Mouse (Mus musculus) hindbrain, embryonic 12.5 days (tissue): ENCODE data around the gene Magix. TPM values are rescaled to one million over a fixed set of nuclear protein-coding genes. Genes with fewer than 3 reads are reported as not detected.
A peak's percentile ranks its signal among the peaks of the same experiment; 100 is the strongest.

Source experiments
- ATAC-seq: fragments of 200-750 bp; cut with Nextera tagmentation; 2 replicates; pipeline ENCODE4 v1.8.0; 2017; ENCODE audit warnings: moderate TSS enrichment; ENCODE audit not compliant: low FRiP score
- H3K27ac ChIP-seq: fragments of 300-500 bp; sonication (generic); 2 replicates; pipeline ENCODE4 v1.5.1; 2016; ENCODE audit warnings: mild to moderate bottlenecking
- H3K27me3 ChIP-seq: fragments of 300-500 bp; sonication (generic); 2 replicates; pipeline ENCODE4 v1.6.1; 2016; ENCODE audit warnings: mild to moderate bottlenecking
- H3K36me3 ChIP-seq: fragments of 300-500 bp; sonication (generic); 2 replicates; pipeline ENCODE4 v1.6.1; 2016; ENCODE audit warnings: mild to moderate bottlenecking
- H3K4me1 ChIP-seq: fragments of 300-500 bp; sonication (generic); 2 replicates; pipeline ENCODE4 v1.6.1; 2016
- H3K4me2 ChIP-seq: fragments of 300-500 bp; sonication (generic); replicated peaks from 2 replicates; pipeline ENCODE4 v1.6.1; 2016; ENCODE audit warnings: mild to moderate bottlenecking
- H3K4me3 ChIP-seq: fragments of 300-500 bp; sonication (generic); 2 replicates; pipeline ENCODE4 v1.5.1; 2016; ENCODE audit warnings: mild to moderate bottlenecking
- H3K9ac ChIP-seq: fragments of 300-500 bp; sonication (generic); 2 replicates; pipeline ENCODE4 v1.6.1; 2016; ENCODE audit warnings: mild to moderate bottlenecking, moderate library complexity
- H3K9me3 ChIP-seq: fragments of 300-500 bp; sonication (generic); replicated peaks from 2 replicates; pipeline ENCODE4 v1.6.1; 2016; ENCODE audit warnings: mild to moderate bottlenecking
- WGBS: fragments of 180-500 bp; shearing (Covaris S2); methylation state at CpG from one replicate; pipeline ENCODE4 v1.1.7; 2016; 5-methylcytosine and 5-hydroxymethylcytosine counted together
- polyA plus RNA-seq: library from polyadenylated mRNA; unstranded; fragments of >200 nt; fragmentation: Nextera tagmentation; extraction: Ambion mirVana; gene quantifications from 2 replicates; pipeline ENCODE4 v1.2.1, GENCODE M21; 2016

The Magix gene
- polyA plus RNA-seq, 1 experiment from 2014 or later, result 0.50 TPM

DNA sequence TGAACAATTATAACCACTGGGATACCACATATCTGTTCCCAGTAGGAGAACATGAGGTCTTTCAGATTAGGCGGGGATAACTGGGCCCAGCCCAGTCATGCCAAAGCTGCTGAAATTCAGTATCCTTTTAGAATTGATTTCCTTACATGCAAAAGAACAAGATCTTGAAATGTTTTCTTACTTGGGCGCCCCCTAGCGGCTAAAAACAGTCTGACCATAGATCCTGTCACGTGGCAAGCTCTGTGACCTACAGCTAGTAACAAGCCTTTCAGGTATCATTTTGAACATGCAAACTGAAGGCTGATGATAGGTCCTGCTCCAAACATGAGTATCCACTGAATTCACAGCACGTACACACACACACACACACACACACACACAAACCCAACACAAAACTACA, 35.7 kb downstream of the Magix start:
- H3K4me1 ChIP-seq, result no peaks in the 10 kb centered on the region
- H3K4me2 ChIP-seq, result no peak overlapping the region
- no peaks in the 10 kb centered on the region for H3K36me3 ChIP-seq
- H3K9ac ChIP-seq, result no peak overlapping the region
- no peak for ATAC-seq
- no peak overlapping the region for H3K4me3 ChIP-seq
- no peak overlapping the region for H3K27ac ChIP-seq
- 21% methylated on average over 5 of the region's 5 CpGs for WGBS
- H3K27me3 ChIP-seq, result no peaks in the 10 kb centered on the region
- H3K9me3 ChIP-seq, result no peaks in the 10 kb centered on the region

DNA sequence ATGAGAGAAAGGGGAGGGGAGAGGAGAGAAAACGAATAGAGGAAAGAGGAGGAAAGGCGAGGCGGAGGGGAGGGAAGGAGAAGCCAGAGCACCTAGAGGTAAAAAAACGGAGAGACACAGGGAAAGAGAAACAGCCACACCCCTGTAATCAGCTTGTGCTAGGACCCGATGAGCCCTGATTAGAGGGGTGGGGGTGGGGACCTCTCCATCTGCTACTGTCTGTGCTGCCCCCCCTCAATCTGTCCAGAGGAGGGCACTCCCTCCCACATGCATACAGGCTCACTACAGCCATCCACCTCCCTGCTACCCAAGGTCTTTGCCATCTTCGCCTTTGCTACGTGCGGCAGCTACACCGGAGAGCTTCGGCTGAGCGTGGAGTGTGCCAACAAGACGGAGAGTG, 40.3 kb downstream of the Magix start:
- no peak for ATAC-seq
- peak overlapping the region; percentile 51; the same call in 1 of the 2 replicates for H3K4me3 ChIP-seq
- H3K27ac ChIP-seq, result no peak overlapping the region
- no peaks in the 10 kb centered on the region for H3K9me3 ChIP-seq
- H3K4me1 ChIP-seq, result no peaks in the 10 kb centered on the region
- H3K9ac ChIP-seq, result no peak overlapping the region
- peak overlapping the region; percentile 54 for H3K4me2 ChIP-seq
- WGBS, result 37% methylated on average over 11 of the region's 12 CpGs
- H3K27me3 ChIP-seq, result no peaks in the 10 kb centered on the region
- no peaks in the 10 kb centered on the region for H3K36me3 ChIP-seq

DNA sequence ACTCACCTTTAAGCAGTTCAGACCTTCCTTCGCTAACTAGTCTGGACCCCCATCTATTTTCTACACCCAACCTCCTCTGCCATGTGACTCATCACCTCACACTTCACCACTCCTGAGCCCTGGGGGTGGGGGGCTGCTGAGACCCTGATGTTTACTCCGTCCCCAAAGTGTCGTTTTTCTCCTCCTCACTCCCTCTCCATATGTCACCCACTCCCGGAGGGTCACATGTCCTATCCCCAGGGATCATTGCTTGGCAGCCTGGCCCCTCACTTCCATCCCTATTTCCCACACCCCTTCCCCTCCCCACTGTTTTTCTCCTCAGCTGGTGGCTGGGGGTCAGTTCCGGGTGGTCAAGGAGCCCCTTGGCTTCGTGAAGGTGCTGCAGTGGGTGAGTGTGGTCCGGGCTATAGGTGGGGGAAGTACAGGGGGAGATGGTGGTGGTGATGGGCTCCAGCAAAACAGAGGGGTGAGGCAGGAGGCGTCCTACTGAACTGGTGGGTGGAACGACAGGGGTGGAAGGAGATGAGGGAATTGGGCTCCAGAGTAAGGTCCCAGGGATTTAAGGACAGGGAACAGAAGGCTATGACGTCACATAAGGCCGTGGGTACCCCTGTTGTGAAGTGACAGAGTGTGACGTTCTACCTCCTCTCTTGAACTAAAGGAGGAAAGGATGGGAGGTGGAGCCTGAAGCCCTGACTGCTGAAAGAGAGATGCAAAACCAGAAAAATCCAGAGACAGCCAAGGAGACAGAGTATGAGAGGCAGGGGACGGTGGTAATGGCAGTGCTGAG, 41.3 kb downstream of the Magix start:
- H3K4me3 ChIP-seq, result peak overlapping the region; percentile 51
- WGBS, result 28% methylated on average over 13 of the region's 13 CpGs
- no peaks in the 10 kb centered on the region for H3K27me3 ChIP-seq
- no peaks in the 10 kb centered on the region for H3K36me3 ChIP-seq
- H3K9me3 ChIP-seq, result no peaks in the 10 kb centered on the region
- ATAC-seq, result peak; percentile 26; the same call in 1 of the 2 replicates
- H3K4me1 ChIP-seq, result no peaks in the 10 kb centered on the region
- peak overlapping the region; percentile 54 for H3K4me2 ChIP-seq
- H3K9ac ChIP-seq, result peak overlapping the region; percentile 68
- peak overlapping the region; percentile 35; the same call in 1 of the 2 replicates for H3K27ac ChIP-seq

- peak within 1 kb of the TSS; percentile 54 for H3K4me2 ChIP-seq
- H3K27me3 ChIP-seq, result no peaks in the 10 kb centered on the region
- peak; percentile 86 for ATAC-seq
- H3K36me3 ChIP-seq, result no peaks in the 10 kb centered on the region
- WGBS, result 24% methylated on average over 42 of the region's 42 CpGs
- H3K27ac ChIP-seq, result peak within 1 kb of the TSS; percentile 60
- H3K9ac ChIP-seq, result peak within 1 kb of the TSS; percentile 68
- H3K4me1 ChIP-seq, result no peaks in the 10 kb centered on the region
- peak within 1 kb of the TSS; percentile 51 for H3K4me3 ChIP-seq
- no peaks in the 10 kb centered on the region for H3K9me3 ChIP-seq
These were observed 42.5 kb downstream of the Magix start, which contains the start of gene Syp for GRCm38 (mm10) chrX:7638401-7639091. Gene Syp, plus strand, starts transcription at chrX:7638471.

DNA sequence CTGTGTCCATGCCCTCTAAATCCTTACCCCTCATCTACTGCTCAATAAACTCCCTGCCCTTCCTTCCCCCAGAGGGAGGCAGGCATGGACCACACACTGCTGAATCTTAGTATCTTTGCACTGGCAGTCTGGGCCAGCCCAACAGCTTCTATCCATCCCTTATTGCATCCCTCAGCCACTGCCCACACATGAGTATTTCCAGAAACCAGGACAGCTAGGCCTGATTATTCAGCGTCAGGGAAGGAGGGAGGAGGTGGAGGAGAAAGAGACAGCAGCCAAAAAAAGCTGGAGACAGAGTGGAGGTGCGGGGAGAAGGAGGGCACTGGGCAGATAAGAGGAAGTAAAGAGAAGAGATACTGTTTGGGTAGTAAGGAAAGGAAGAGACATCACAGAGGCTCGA, 46.0 kb downstream of the Magix start:
- H3K9ac ChIP-seq, result no peak overlapping the region

DNA sequence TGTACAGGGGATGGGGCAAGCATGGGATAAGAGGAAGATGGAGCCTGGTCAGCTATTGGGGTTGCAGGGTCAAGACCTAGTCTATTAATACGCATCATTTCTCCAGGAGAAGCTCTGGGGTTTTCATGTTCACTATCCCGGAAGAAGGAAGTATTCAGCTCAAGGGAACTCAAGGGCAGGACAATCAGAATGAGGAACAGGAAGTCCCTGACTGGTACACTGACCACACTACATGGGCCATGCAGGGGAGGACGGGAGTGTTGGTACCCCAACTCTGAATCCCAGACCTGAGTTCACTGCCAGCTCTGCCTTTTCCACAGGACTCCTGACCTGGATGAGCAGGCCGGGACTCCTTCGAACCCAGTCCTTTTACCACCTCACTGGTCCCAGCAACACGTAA, 48.5 kb downstream of the Magix start:
- no peak overlapping the region for H3K4me2 ChIP-seq
- no peak overlapping the region for H3K4me3 ChIP-seq
- H3K9me3 ChIP-seq, result no peaks in the 10 kb centered on the region
- no peaks in the 10 kb centered on the region for H3K27me3 ChIP-seq
- no peak overlapping the region for H3K9ac ChIP-seq
- no peak for ATAC-seq
- H3K4me1 ChIP-seq, result no peaks in the 10 kb centered on the region
- WGBS, result 89% methylated on average over 6 of the region's 6 CpGs
- no peak overlapping the region for H3K27ac ChIP-seq
- no peaks in the 10 kb centered on the region for H3K36me3 ChIP-seq

More for the DNA sequence above, 46.0 kb downstream of the Magix start:
- Histone ChIP-seq H3K27me3 (no peaks in the 10 kb centered on the region), H3K27ac (no peak overlapping the region), H3K4me1 (no peaks in the 10 kb centered on the region), H3K9me3 (no peaks in the 10 kb centered on the region), H3K4me2 (no peak overlapping the region), H3K4me3 (no peak overlapping the region), H3K36me3 (no peaks in the 10 kb centered on the region)
- ATAC-seq, result no peak
- 72% methylated on average over 3 of the region's 3 CpGs for WGBS

Other genes starting within 250 kb of the Magix start
- gene Foxp3, start 107.6 kb downstream of the Magix start, polyA plus RNA-seq, result 0.30 TPM in 1 of 2 replicates, not detected in the other
- 4.9 and 5.1 TPM in 2 replicates for gene Ppp1r3f, start 107.0 kb downstream of the Magix start, polyA plus RNA-seq
- gene Ccdc22, start 75.7 kb downstream of the Magix start, polyA plus RNA-seq, result 30.9 and 32.6 TPM in 2 replicates
- gene Cacna1f, start 74.2 kb downstream of the Magix start, polyA plus RNA-seq, result 0.08 and 0.14 TPM in 2 replicates
- gene Syp, start 42.8 kb downstream of the Magix start, polyA plus RNA-seq, result 44.3 and 47.2 TPM in 2 replicates
- 3.1 TPM in 2 replicates for gene Prickle3, start 24.0 kb downstream of the Magix start, polyA plus RNA-seq
- gene Plp2, start 9.9 kb downstream of the Magix start, polyA plus RNA-seq, result 39.3 and 44.7 TPM in 2 replicates
- 45.5 and 46.4 TPM in 2 replicates for gene Gpkow, start 15.9 kb upstream of the Magix start, polyA plus RNA-seq
- gene Wdr45, start 33.1 kb upstream of the Magix start, polyA plus RNA-seq, result 23.6 and 30.0 TPM in 2 replicates
- gene Gm45208, start 41.0 kb upstream of the Magix start, polyA plus RNA-seq, result 1.7 TPM in 1 of 2 replicates, not detected in the other
- 86.0 and 88.5 TPM in 2 replicates for gene Praf2, start 47.2 kb upstream of the Magix start, polyA plus RNA-seq
- 34.5 and 37.7 TPM in 2 replicates for gene Ccdc120, start 69.7 kb upstream of the Magix start, polyA plus RNA-seq
- gene Tfe3, start 81.3 kb upstream of the Magix start, polyA plus RNA-seq, result 33.9 and 34.8 TPM in 2 replicates
- gene Gripap1, start 108.5 kb upstream of the Magix start, polyA plus RNA-seq, result 72.5 and 79.2 TPM in 2 replicates
- 1.1 and 2.0 TPM in 2 replicates for gene Kcnd1, start 141.0 kb upstream of the Magix start, polyA plus RNA-seq
- gene Otud5, start 160.1 kb upstream of the Magix start, polyA plus RNA-seq, result 60.8 and 72.2 TPM in 2 replicates
- gene Pim2, start 197.0 kb upstream of the Magix start, polyA plus RNA-seq, result 9.5 and 10.0 TPM in 2 replicates
- gene Slc35a2, start 202.8 kb upstream of the Magix start, polyA plus RNA-seq, result 35.1 and 40.1 TPM in 2 replicates
- gene Pqbp1, start 218.0 kb upstream of the Magix start, polyA plus RNA-seq, result 172 and 178 TPM in 2 replicates
- 138 and 144 TPM in 2 replicates for gene Timm17b, start 218.1 kb upstream of the Magix start, polyA plus RNA-seq
- not detected in 2 replicates for gene Gm10491, start 226.6 kb upstream of the Magix start, polyA plus RNA-seq
- not detected in 2 replicates for gene Gm10490, start 228.3 kb upstream of the Magix start, polyA plus RNA-seq
- 102 and 111 TPM in 2 replicates for gene Pcsk1n, start 238.6 kb upstream of the Magix start, polyA plus RNA-seq
- not detected in 2 replicates for gene Eras, start 247.4 kb upstream of the Magix start, polyA plus RNA-seq